Mouse (Mus musculus): ENCODE data around the gene Emilin2. TPM values are rescaled to one million over a fixed set of nuclear protein-coding genes. Genes with fewer than 3 reads are reported as not detected.

The Emilin2 gene
- polyA plus RNA-seq, 1 experiment from 2014 or later: 2.8 TPM

GRCm38 (mm10) chr17:71245133-71245532 lies 66.6 kb downstream of the Emilin2 start:
- ATAC-seq (ENCODE audit: low FRiP score): no peak
- Histone ChIP-seq H3K27ac (replicated peaks) (no peak overlapping the region), H3K9ac (replicated peaks) (no peak overlapping the region), H3K4me1 (no peaks in the 10 kb centered on the region), H3K4me3 (replicated peaks) (no peak overlapping the region), H3K27me3 (replicated peaks) (no peaks in the 10 kb centered on the region), H3K4me2 (no peak overlapping the region), H3K9me3 (replicated peaks) (no peaks in the 10 kb centered on the region), H3K36me3 (peaks cover 90% of the 10 kb centered on the region)
- WGBS: 96% methylated on average over 15 of the region's 15 CpGs

GRCm38 (mm10) chr17:71242666-71243065 lies 69.1 kb downstream of the Emilin2 start:
- Histone ChIP-seq H3K9ac (replicated peaks) (no peak overlapping the region), H3K27ac (replicated peaks) (no peak overlapping the region), H3K4me2 (no peak overlapping the region), H3K27me3 (replicated peaks) (no peaks in the 10 kb centered on the region), H3K36me3 (peaks cover 92% of the 10 kb centered on the region), H3K4me3 (replicated peaks) (no peak overlapping the region), H3K9me3 (replicated peaks) (no peaks in the 10 kb centered on the region), H3K4me1 (no peaks in the 10 kb centered on the region)
- ATAC-seq (ENCODE audit: low FRiP score): no peak
- 95% methylated on average over 7 of the region's 7 CpGs for WGBS

DNA sequence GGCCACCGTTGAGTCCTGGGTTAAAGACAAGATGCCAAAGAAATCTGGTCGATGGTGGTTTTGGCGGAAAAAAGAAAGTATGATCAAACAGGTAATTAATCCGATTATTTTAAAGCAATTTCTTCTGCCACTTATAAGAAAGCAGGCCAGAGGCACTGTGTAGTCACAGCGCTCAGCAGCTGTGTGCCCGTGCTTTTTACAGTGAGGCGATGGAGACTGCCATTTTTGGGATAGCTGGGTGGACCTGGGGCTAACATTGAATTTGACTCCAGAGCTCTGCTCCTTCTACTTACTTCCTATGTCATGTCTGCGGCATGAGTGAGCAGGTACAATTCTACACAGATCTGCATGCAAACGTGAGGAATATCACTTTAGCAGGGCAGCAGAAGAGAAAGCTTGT lies 71.0 kb downstream of the Emilin2 start:
- Histone ChIP-seq H3K36me3 (peaks cover 79% of the 10 kb centered on the region), H3K9ac (replicated peaks) (no peak overlapping the region), H3K9me3 (replicated peaks) (no peaks in the 10 kb centered on the region), H3K4me1 (no peaks in the 10 kb centered on the region), H3K27ac (replicated peaks) (no peak overlapping the region), H3K4me3 (replicated peaks) (no peak overlapping the region), H3K27me3 (replicated peaks) (no peaks in the 10 kb centered on the region), H3K4me2 (no peak overlapping the region)
- ATAC-seq (ENCODE audit: low FRiP score): no peak
- 94% methylated on average over 9 of the region's 9 CpGs for WGBS

DNA sequence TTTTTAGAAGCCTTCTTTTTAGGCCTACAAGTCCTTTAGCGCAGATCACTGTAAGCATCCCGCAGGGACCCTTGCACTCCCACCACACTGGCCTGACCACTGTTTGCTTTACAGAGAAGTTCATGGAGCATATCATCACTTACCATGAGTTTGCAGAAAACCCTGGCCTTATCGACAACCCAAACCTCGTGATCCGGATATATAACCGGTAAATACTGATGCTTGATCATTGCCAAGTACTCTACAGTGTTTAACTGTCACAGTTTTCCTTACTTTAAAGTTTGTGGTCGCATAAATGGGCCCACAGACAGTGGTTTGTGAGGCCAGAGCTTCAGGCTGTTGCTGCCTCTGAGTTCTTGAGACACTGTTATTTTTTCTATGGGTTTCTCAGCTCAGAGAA lies 73.3 kb downstream of the Emilin2 start:
- 96% methylated on average over 7 of the region's 7 CpGs for WGBS
- H3K4me1 ChIP-seq: no peaks in the 10 kb centered on the region
- peaks cover 67% of the 10 kb centered on the region for H3K36me3 ChIP-seq
- H3K27ac ChIP-seq (replicated peaks): no peak overlapping the region
- ATAC-seq (ENCODE audit: low FRiP score): no peak
- H3K9me3 ChIP-seq (replicated peaks): no peaks in the 10 kb centered on the region
- no peak overlapping the region for H3K9ac ChIP-seq (replicated peaks)
- H3K27me3 ChIP-seq (replicated peaks): no peaks in the 10 kb centered on the region
- no peak overlapping the region for H3K4me3 ChIP-seq (replicated peaks)
- no peak overlapping the region for H3K4me2 ChIP-seq

- Histone ChIP-seq H3K36me3 (peaks cover 49% of the 10 kb centered on the region), H3K9ac (replicated peaks) (no peak overlapping the region), H3K4me3 (replicated peaks) (no peak overlapping the region), H3K9me3 (replicated peaks) (no peaks in the 10 kb centered on the region), H3K4me1 (no peaks in the 10 kb centered on the region), H3K27ac (replicated peaks) (no peak overlapping the region), H3K4me2 (no peak overlapping the region), H3K27me3 (replicated peaks) (no peaks in the 10 kb centered on the region)
- 90% methylated on average over 12 of the region's 12 CpGs for WGBS
- ATAC-seq (ENCODE audit: low FRiP score): no peak
Observed at GRCm38 (mm10) chr17:71235229-71235958, 76.4 kb downstream of the Emilin2 start.

- H3K27ac ChIP-seq (replicated peaks): no peak overlapping the region
- H3K36me3 ChIP-seq: peaks cover 46% of the 10 kb centered on the region
- 93% methylated on average over 12 of the region's 12 CpGs for WGBS
- H3K9ac ChIP-seq (replicated peaks): no peak overlapping the region
- no peaks in the 10 kb centered on the region for H3K9me3 ChIP-seq (replicated peaks)
- H3K4me2 ChIP-seq: no peak overlapping the region
- H3K27me3 ChIP-seq (replicated peaks): no peaks in the 10 kb centered on the region
- no peak overlapping the region for H3K4me3 ChIP-seq (replicated peaks)
- ATAC-seq (ENCODE audit: low FRiP score): no peak
- no peaks in the 10 kb centered on the region; the same call in 1 of the 2 replicates for H3K4me1 ChIP-seq
Observed at GRCm38 (mm10) chr17:71234041-71234594, 77.7 kb downstream of the Emilin2 start.

DNA sequence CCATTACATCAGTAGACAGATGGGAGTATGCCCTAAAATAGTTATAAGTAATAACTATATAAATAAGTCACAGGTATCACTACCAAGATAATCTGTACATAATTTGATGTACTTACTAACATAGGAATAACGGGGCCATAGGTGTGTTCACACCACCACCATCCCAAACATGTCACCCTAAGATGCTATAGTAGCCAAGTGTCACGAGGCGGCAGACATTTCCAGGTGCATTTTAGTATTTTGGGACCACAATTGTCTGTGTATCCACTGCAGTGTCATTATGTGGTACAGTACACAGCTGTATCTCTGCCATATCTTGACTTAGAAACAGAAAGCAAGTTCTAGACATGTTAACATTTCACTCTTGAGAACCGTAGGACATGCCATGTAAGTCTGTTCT lies 78.6 kb downstream of the Emilin2 start:
- H3K4me1 ChIP-seq: no peaks in the 10 kb centered on the region; the same call in 1 of the 2 replicates
- no peak overlapping the region for H3K27ac ChIP-seq (replicated peaks)
- no peaks in the 10 kb centered on the region for H3K9me3 ChIP-seq (replicated peaks)
- no peak overlapping the region for H3K4me3 ChIP-seq (replicated peaks)
- H3K27me3 ChIP-seq (replicated peaks): no peaks in the 10 kb centered on the region
- H3K4me2 ChIP-seq: no peak overlapping the region
- H3K36me3 ChIP-seq: peaks cover 37% of the 10 kb centered on the region
- no peak for ATAC-seq (ENCODE audit: low FRiP score)
- no peak overlapping the region for H3K9ac ChIP-seq (replicated peaks)
- 94% methylated on average over 4 of the region's 4 CpGs for WGBS

- H3K27ac ChIP-seq (replicated peaks): no peak overlapping the region
- ATAC-seq (ENCODE audit: low FRiP score): no peak
- H3K27me3 ChIP-seq (replicated peaks): no peaks in the 10 kb centered on the region
- WGBS: 86% methylated on average over 2 of the region's 2 CpGs
- H3K4me3 ChIP-seq (replicated peaks): no peak overlapping the region
- peaks cover 27% of the 10 kb centered on the region for H3K36me3 ChIP-seq
- no peak overlapping the region for H3K9ac ChIP-seq (replicated peaks)
- H3K4me1 ChIP-seq: no peaks in the 10 kb centered on the region; the same call in 1 of the 2 replicates
- H3K4me2 ChIP-seq: no peak overlapping the region
- H3K9me3 ChIP-seq (replicated peaks): no peaks in the 10 kb centered on the region
Observed at GRCm38 (mm10) chr17:71231998-71232397, 79.8 kb downstream of the Emilin2 start.

GRCm38 (mm10) chr17:71230108-71230709 lies 81.6 kb downstream of the Emilin2 start:
- no peaks in the 10 kb centered on the region; the same call in 1 of the 2 replicates for H3K4me1 ChIP-seq
- no peak for ATAC-seq (ENCODE audit: low FRiP score)
- no peak overlapping the region for H3K4me3 ChIP-seq (replicated peaks)
- H3K9ac ChIP-seq (replicated peaks): no peak overlapping the region
- H3K4me2 ChIP-seq: no peak overlapping the region
- H3K27me3 ChIP-seq (replicated peaks): no peaks in the 10 kb centered on the region
- WGBS: 73% methylated on average over 9 of the region's 9 CpGs
- 0 out of 2 replicates have a peak overlapping the region, but pooled peaks have one; percentile 28 for H3K27ac ChIP-seq (replicated peaks)
- peaks cover 21% of the 10 kb centered on the region for H3K36me3 ChIP-seq
- no peaks in the 10 kb centered on the region for H3K9me3 ChIP-seq (replicated peaks)

GRCm38 (mm10) chr17:71228651-71229050 lies 83.1 kb downstream of the Emilin2 start:
- Histone ChIP-seq H3K4me3 (replicated peaks) (no peak overlapping the region), H3K4me2 (no peak overlapping the region), H3K9me3 (replicated peaks) (no peaks in the 10 kb centered on the region), H3K4me1 (no peaks in the 10 kb centered on the region; the same call in 1 of the 2 replicates), H3K9ac (replicated peaks) (no peak overlapping the region), H3K27ac (replicated peaks) (no peak overlapping the region), H3K27me3 (replicated peaks) (no peaks in the 10 kb centered on the region), H3K36me3 (peaks cover 24% of the 10 kb centered on the region)
- WGBS: 85% methylated on average over 7 of the region's 7 CpGs
- no peak for ATAC-seq (ENCODE audit: low FRiP score)

- ATAC-seq (ENCODE audit: low FRiP score): no peak
- H3K9me3 ChIP-seq (replicated peaks): no peaks in the 10 kb centered on the region
- H3K4me2 ChIP-seq: no peak overlapping the region
- no peaks in the 10 kb centered on the region; the same call in 1 of the 2 replicates for H3K4me1 ChIP-seq
- H3K27ac ChIP-seq (replicated peaks): no peak overlapping the region
- no peak overlapping the region for H3K4me3 ChIP-seq (replicated peaks)
- H3K9ac ChIP-seq (replicated peaks): no peak overlapping the region
- no peaks in the 10 kb centered on the region for H3K27me3 ChIP-seq (replicated peaks)
- H3K36me3 ChIP-seq: peaks cover 14% of the 10 kb centered on the region
- WGBS: 84% methylated on average over 9 of the region's 9 CpGs
Observed at GRCm38 (mm10) chr17:71227128-71227895, 84.5 kb downstream of the Emilin2 start.
